Mouse (Mus musculus): ENCODE measurements at regions not wholly inside any gene's neighbourhood (a gene's known extent, or its start where the extent isn't known, plus 50 kb on each side); places are given as distances from the start of the nearest gene placed in this dataset.

GRCm38 (mm10) chr3:52764166-52764565 lies 252.9 kb downstream of the Cog6 start:
- no peak overlapping the region for H3K27ac ChIP-seq (replicated peaks; ENCODE audit: insufficient read depth, low read depth, low read length)
- no peak overlapping the region for H3K9ac ChIP-seq (ENCODE audit: low read depth, low read length)
- no peak overlapping the region for H3K4me3 ChIP-seq (ENCODE audit: insufficient read depth, low read depth, low read length)
- WGBS = 92% methylated on average over 4 of the region's 4 CpGs
- H3K4me1 ChIP-seq (ENCODE audit: control insufficient read depth, insufficient read depth, low read length) = no peaks in the 10 kb centered on the region
- no peaks in the 10 kb centered on the region for H3K36me3 ChIP-seq (ENCODE audit: control insufficient read depth, insufficient read depth, low read length)
- no peaks in the 10 kb centered on the region for H3K27me3 ChIP-seq (ENCODE audit: control insufficient read depth, insufficient read depth, low read length)
- H3K79me2 ChIP-seq (ENCODE audit: control insufficient read depth, insufficient read depth, low read length) = no peaks in the 10 kb centered on the region
- TF ChIP-seq CTCF (IDR thresholded peaks at IDR 0.05; ENCODE audit: low read depth, low read length) (no peak), POLR2A (IDR thresholded peaks at IDR 0.05; ENCODE audit: extremely low read depth, insufficient read depth, low read length) (no peak)
- no peak for DNase-seq (ENCODE audit: extremely low read depth, low read depth, low spot score)

- no peaks in the 10 kb centered on the region for H3K4me1 ChIP-seq (ENCODE audit: control insufficient read depth, insufficient read depth, low read length)
- no peak overlapping the region for H3K27ac ChIP-seq (replicated peaks; ENCODE audit: insufficient read depth, low read depth, low read length)
- no peak for TF ChIP-seq POLR2A (IDR thresholded peaks at IDR 0.05; ENCODE audit: extremely low read depth, insufficient read depth, low read length)
- TF ChIP-seq CTCF (IDR thresholded peaks at IDR 0.05; ENCODE audit: low read depth, low read length) = no peak
- H3K4me3 ChIP-seq (ENCODE audit: insufficient read depth, low read depth, low read length) = no peak overlapping the region
- WGBS = 87% methylated on average over 5 of the region's 5 CpGs
- H3K36me3 ChIP-seq (ENCODE audit: control insufficient read depth, insufficient read depth, low read length) = no peaks in the 10 kb centered on the region
- H3K79me2 ChIP-seq (ENCODE audit: control insufficient read depth, insufficient read depth, low read length) = no peaks in the 10 kb centered on the region
- no peak overlapping the region for H3K9ac ChIP-seq (ENCODE audit: low read depth, low read length)
- no peak for DNase-seq (ENCODE audit: extremely low read depth, low read depth, low spot score)
- H3K27me3 ChIP-seq (ENCODE audit: control insufficient read depth, insufficient read depth, low read length) = no peaks in the 10 kb centered on the region
These were observed 253.4 kb downstream of the Cog6 start for GRCm38 (mm10) chr3:52763660-52764059.

GRCm38 (mm10) chr3:52762549-52762948 lies 254.5 kb downstream of the Cog6 start:
- TF ChIP-seq POLR2A (IDR thresholded peaks at IDR 0.05; ENCODE audit: extremely low read depth, insufficient read depth, low read length) (no peak), CTCF (IDR thresholded peaks at IDR 0.05; ENCODE audit: low read depth, low read length) (no peak)
- Histone ChIP-seq H3K36me3 (ENCODE audit: control insufficient read depth, insufficient read depth, low read length) (no peaks in the 10 kb centered on the region), H3K79me2 (ENCODE audit: control insufficient read depth, insufficient read depth, low read length) (no peaks in the 10 kb centered on the region)

GRCm38 (mm10) chr3:52759846-52760245 lies 257.2 kb downstream of the Cog6 start:
- H3K27me3 ChIP-seq (ENCODE audit: control insufficient read depth, insufficient read depth, low read length) = no peaks in the 10 kb centered on the region
- no peak for DNase-seq (ENCODE audit: extremely low read depth, low read depth, low spot score)
- H3K4me3 ChIP-seq (ENCODE audit: insufficient read depth, low read depth, low read length) = no peak overlapping the region
- no peak for TF ChIP-seq POLR2A (IDR thresholded peaks at IDR 0.05; ENCODE audit: extremely low read depth, insufficient read depth, low read length)
- TF ChIP-seq CTCF (IDR thresholded peaks at IDR 0.05; ENCODE audit: low read depth, low read length) = no peak
- 93% methylated on average over 11 of the region's 11 CpGs for WGBS
- no peak overlapping the region for H3K9ac ChIP-seq (ENCODE audit: low read depth, low read length)
- H3K79me2 ChIP-seq (ENCODE audit: control insufficient read depth, insufficient read depth, low read length) = no peaks in the 10 kb centered on the region
- H3K36me3 ChIP-seq (ENCODE audit: control insufficient read depth, insufficient read depth, low read length) = no peaks in the 10 kb centered on the region
- no peak overlapping the region for H3K27ac ChIP-seq (replicated peaks; ENCODE audit: insufficient read depth, low read depth, low read length)
- H3K4me1 ChIP-seq (ENCODE audit: control insufficient read depth, insufficient read depth, low read length) = peaks cover 6% of the 10 kb centered on the region; the same call in 1 of the 2 replicates

More at GRCm38 (mm10) chr3:52762549-52762948, 254.5 kb downstream of the Cog6 start:
- Histone ChIP-seq H3K27ac (replicated peaks; ENCODE audit: insufficient read depth, low read depth, low read length) (no peak overlapping the region), H3K4me3 (ENCODE audit: insufficient read depth, low read depth, low read length) (no peak overlapping the region), H3K27me3 (ENCODE audit: control insufficient read depth, insufficient read depth, low read length) (no peaks in the 10 kb centered on the region), H3K4me1 (ENCODE audit: control insufficient read depth, insufficient read depth, low read length) (no peaks in the 10 kb centered on the region), H3K9ac (ENCODE audit: low read depth, low read length) (no peak overlapping the region)
- 91% methylated on average over 6 of the region's 6 CpGs for WGBS
- DNase-seq (ENCODE audit: extremely low read depth, low read depth, low spot score) = no peak

GRCm38 (mm10) chr3:52758561-52758960 lies 258.5 kb downstream of the Cog6 start:
- no peak overlapping the region for H3K27ac ChIP-seq (replicated peaks; ENCODE audit: insufficient read depth, low read depth, low read length)
- H3K4me3 ChIP-seq (ENCODE audit: insufficient read depth, low read depth, low read length) = no peak overlapping the region
- no peak overlapping the region for H3K9ac ChIP-seq (ENCODE audit: low read depth, low read length)
- H3K27me3 ChIP-seq (ENCODE audit: control insufficient read depth, insufficient read depth, low read length) = no peaks in the 10 kb centered on the region
- 1% methylated on average over 2 of the region's 2 CpGs for WGBS
- peaks cover 12% of the 10 kb centered on the region for H3K4me1 ChIP-seq (ENCODE audit: control insufficient read depth, insufficient read depth, low read length)
- H3K36me3 ChIP-seq (ENCODE audit: control insufficient read depth, insufficient read depth, low read length) = no peaks in the 10 kb centered on the region
- TF ChIP-seq POLR2A (IDR thresholded peaks at IDR 0.05; ENCODE audit: extremely low read depth, insufficient read depth, low read length) (no peak), CTCF (IDR thresholded peaks at IDR 0.05; ENCODE audit: low read depth, low read length) (peak; percentile 66)
- DNase-seq (ENCODE audit: extremely low read depth, low read depth, low spot score) = peak; percentile 55
- no peaks in the 10 kb centered on the region for H3K79me2 ChIP-seq (ENCODE audit: control insufficient read depth, insufficient read depth, low read length)

- TF ChIP-seq CTCF (IDR thresholded peaks at IDR 0.05; ENCODE audit: low read depth, low read length) = no peak
- TF ChIP-seq POLR2A (IDR thresholded peaks at IDR 0.05; ENCODE audit: extremely low read depth, insufficient read depth, low read length) = no peak
- Histone ChIP-seq H3K36me3 (ENCODE audit: control insufficient read depth, insufficient read depth, low read length) (no peaks in the 10 kb centered on the region), H3K4me3 (ENCODE audit: insufficient read depth, low read depth, low read length) (no peak overlapping the region), H3K27me3 (ENCODE audit: control insufficient read depth, insufficient read depth, low read length) (no peaks in the 10 kb centered on the region), H3K9ac (ENCODE audit: low read depth, low read length) (no peak overlapping the region), H3K79me2 (ENCODE audit: control insufficient read depth, insufficient read depth, low read length) (no peaks in the 10 kb centered on the region), H3K27ac (replicated peaks; ENCODE audit: insufficient read depth, low read depth, low read length) (no peak overlapping the region), H3K4me1 (ENCODE audit: control insufficient read depth, insufficient read depth, low read length) (peaks cover 12% of the 10 kb centered on the region)
- no peak for DNase-seq (ENCODE audit: extremely low read depth, low read depth, low spot score)
- WGBS = 95% methylated on average over 5 of the region's 5 CpGs
These were observed 260.2 kb downstream of the Cog6 start for GRCm38 (mm10) chr3:52756816-52757215.
